In genomic region chr5:31221304-31221945, GRCm38 (mm10) we compare ENCODE assay signal across 9 mouse cellular contexts. TPM values are rescaled to one million over a fixed set of nuclear protein-coding genes. Genes with fewer than 3 reads are reported as not detected.
DNase-seq lines count a peak whose midpoint lies in the region; ATAC-seq and TF ChIP-seq lines count a peak whose summit lies in the region.
"Had no signal": no experiment of that assay in that cellular context is flagged by ENCODE, and none has a peak within 500 bp of the region (broad histone marks: within the 10 kb centered on the region; RNA-seq: fewer than 3 reads in every experiment).

No protein-coding gene starts in this region.

- no peak for TF ChIP-seq EP300 in liver, postnatal 0 days (IDR thresholded peaks at IDR 0.05; ENCODE audit: low read depth)

- TF ChIP-seq CTCF in liver, postnatal 0 days (IDR thresholded peaks at IDR 0.05; ENCODE audit: low read depth), result peak; percentile 68

- H3K4me1 ChIP-seq in embryonic facial prominence, embryonic 14.5 days (ENCODE audit: control insufficient read depth, insufficient read depth, low read length), result no peaks in the 10 kb centered on the region
- peaks cover 4% of the 10 kb centered on the region; the same call in 1 of the 2 replicates for H3K4me1 ChIP-seq in intestine, embryonic 15.5 days (replicated peaks)
- peaks cover 16% of the 10 kb centered on the region for H3K4me1 ChIP-seq in liver, postnatal 0 days (ENCODE audit: insufficient read depth)

- peak overlapping the region; percentile 100 for H3K4me3 ChIP-seq in embryonic facial prominence, embryonic 14.5 days (ENCODE audit: low read depth, low read length)
- H3K4me3 ChIP-seq in intestine, embryonic 15.5 days (replicated peaks), result peak overlapping the region; percentile 94
- H3K4me3 ChIP-seq in liver, postnatal 0 days (ENCODE audit: low read depth, low read length), result peak overlapping the region; percentile 83

- DNase-seq in layer of hippocampus, adult 9-11 months, result peak; percentile 57
- DNase-seq in layer of hippocampus, postnatal 25 days (ENCODE audit: extremely low spot score in 1 of 2, low spot score in 1 of 2), result no peak
- DNase-seq in R1 (ENCODE audit: low read depth, low spot score), result peak; percentile 85
- DNase-seq in embryonic facial prominence, embryonic 14.5 days (ENCODE audit: low spot score), result peak; percentile 83
- DNase-seq in liver, postnatal 0 days, result peak; percentile 55
- peak; percentile 40 for DNase-seq in right cerebral cortex, postnatal 4 days
- DNase-seq in frontal cortex, postnatal 14 days (ENCODE audit: low spot score in 2 of 2), result no peak

- no peak for ATAC-seq in embryonic facial prominence, embryonic 14.5 days (ENCODE audit: low read depth)
- no peak for ATAC-seq in intestine, embryonic 15.5 days
- no peak for ATAC-seq in liver, postnatal 0 days

- H3K9ac ChIP-seq in embryonic facial prominence, embryonic 14.5 days (ENCODE audit: low read depth, low read length), result peak overlapping the region; percentile 87
- H3K9ac ChIP-seq in intestine, embryonic 15.5 days, result peak overlapping the region; percentile 74
- peak overlapping the region; percentile 88 for H3K9ac ChIP-seq in liver, postnatal 0 days (replicated peaks)

- peak overlapping the region; percentile 77 for H3K4me2 ChIP-seq in embryonic facial prominence, embryonic 14.5 days (ENCODE audit: low read depth, low read length)
- H3K4me2 ChIP-seq in intestine, embryonic 15.5 days (replicated peaks), result peak overlapping the region; percentile 79
- peak overlapping the region; percentile 87 for H3K4me2 ChIP-seq in liver, postnatal 0 days (ENCODE audit: low read depth, low read length)

- peak overlapping the region; percentile 92 for H3K27ac ChIP-seq in embryonic facial prominence, embryonic 14.5 days (replicated peaks; ENCODE audit: low read depth, low read length)
- peak overlapping the region; percentile 84 for H3K27ac ChIP-seq in intestine, embryonic 15.5 days
- H3K27ac ChIP-seq in liver, postnatal 0 days (ENCODE audit: low read depth), result peak overlapping the region; percentile 87

- H3K36me3 ChIP-seq in embryonic facial prominence, embryonic 14.5 days (ENCODE audit: control insufficient read depth, insufficient read depth, low read length), result no peaks in the 10 kb centered on the region
- H3K36me3 ChIP-seq in intestine, embryonic 15.5 days, result no peaks in the 10 kb centered on the region
- H3K36me3 ChIP-seq in liver, postnatal 0 days (replicated peaks; ENCODE audit: insufficient read depth, low read length), result no peaks in the 10 kb centered on the region

- H3K9me3 ChIP-seq in embryonic facial prominence, embryonic 14.5 days (ENCODE audit: control insufficient read depth, low read length), result no peaks in the 10 kb centered on the region
- H3K9me3 ChIP-seq in intestine, embryonic 15.5 days, result no peaks in the 10 kb centered on the region
- H3K9me3 ChIP-seq in liver, postnatal 0 days (ENCODE audit: low read length), result no peaks in the 10 kb centered on the region

- WGBS in embryonic facial prominence, embryonic 14.5 days, result 11% methylated on average over 11 of the region's 11 CpGs
- WGBS in intestine, embryonic 15.5 days, result 11% methylated on average over 11 of the region's 11 CpGs
- WGBS in liver, postnatal 0 days (ENCODE audit: insufficient replicate concordance), result 23% methylated on average over 11 of the region's 11 CpGs

- H3K27me3 ChIP-seq in embryonic facial prominence, embryonic 14.5 days (replicated peaks; ENCODE audit: control insufficient read depth, insufficient read depth, low read length), result no peaks in the 10 kb centered on the region
- no peaks in the 10 kb centered on the region for H3K27me3 ChIP-seq in intestine, embryonic 15.5 days (replicated peaks)
- no peaks in the 10 kb centered on the region for H3K27me3 ChIP-seq in liver, postnatal 0 days (ENCODE audit: insufficient read depth, low read length)

RNA-seq across cellular contexts. Expression of gene Ppm1g, which starts 0.9 kb away (rescaled TPM):
- 10 to 100 TPM; 77.0 to 77.2 TPM for total RNA-seq in layer of hippocampus, postnatal 25 days (2021)
- 102 and 107 TPM in 2 replicates for polyA plus RNA-seq in embryonic facial prominence, embryonic 14.5 days (2014; fragmentation: Nextera tagmentation; extraction: Ambion mirVana)
- polyA plus RNA-seq in intestine, embryonic 15.5 days (2015; fragmentation: Nextera tagmentation; extraction: Ambion mirVana), result 124 and 132 TPM in 2 replicates
- 49.4 and 56.9 TPM in 2 replicates for polyA plus RNA-seq in liver, postnatal 0 days (2015; fragmentation: Nextera tagmentation; extraction: Ambion mirVana)

RNA-seq across cellular contexts. Expression of gene Nrbp1, which starts 19.2 kb away (rescaled TPM):
- 10 to 100 TPM; 83.5 to 88.5 TPM for total RNA-seq in layer of hippocampus, postnatal 25 days (2021)
- polyA plus RNA-seq in embryonic facial prominence, embryonic 14.5 days (2014; fragmentation: Nextera tagmentation; extraction: Ambion mirVana), result 157 and 172 TPM in 2 replicates
- polyA plus RNA-seq in intestine, embryonic 15.5 days (2015; fragmentation: Nextera tagmentation; extraction: Ambion mirVana), result 133 and 136 TPM in 2 replicates
- 42.9 and 43.0 TPM in 2 replicates for polyA plus RNA-seq in liver, postnatal 0 days (2015; fragmentation: Nextera tagmentation; extraction: Ambion mirVana)

RNA-seq across cellular contexts. Expression of gene Zfp513, which starts 19.3 kb away (rescaled TPM):
- 10 to 100 TPM; 25.7 to 31.5 TPM for total RNA-seq in layer of hippocampus, postnatal 25 days (2021)
- 5.4 and 5.8 TPM in 2 replicates for polyA plus RNA-seq in embryonic facial prominence, embryonic 14.5 days (2014; fragmentation: Nextera tagmentation; extraction: Ambion mirVana)
- polyA plus RNA-seq in intestine, embryonic 15.5 days (2015; fragmentation: Nextera tagmentation; extraction: Ambion mirVana), result 8.1 and 8.8 TPM in 2 replicates
- polyA plus RNA-seq in liver, postnatal 0 days (2015; fragmentation: Nextera tagmentation; extraction: Ambion mirVana), result 2.9 TPM in 2 replicates

RNA-seq across cellular contexts. Expression of gene Gm9970, which starts 19.6 kb away (rescaled TPM):
- not detected for total RNA-seq in layer of hippocampus, postnatal 25 days (2021)
- polyA plus RNA-seq in embryonic facial prominence, embryonic 14.5 days (2014; fragmentation: Nextera tagmentation; extraction: Ambion mirVana), result 0.68 and 0.83 TPM in 2 replicates
- polyA plus RNA-seq in intestine, embryonic 15.5 days (2015; fragmentation: Nextera tagmentation; extraction: Ambion mirVana), result 0.33 TPM in 1 of 2 replicates, not detected in the other
- polyA plus RNA-seq in liver, postnatal 0 days (2015; fragmentation: Nextera tagmentation; extraction: Ambion mirVana), result 0.28 TPM in 1 of 2 replicates, not detected in the other
- total RNA-seq: heart, adult 18-20 months had no signal

RNA-seq across cellular contexts. Expression of gene Eif2b4, which starts 28.2 kb away (rescaled TPM):
- total RNA-seq in layer of hippocampus, postnatal 25 days (2021), result 10 to 100 TPM; 46.8 to 56.7 TPM
- polyA plus RNA-seq in embryonic facial prominence, embryonic 14.5 days (2014; fragmentation: Nextera tagmentation; extraction: Ambion mirVana), result 55.5 and 58.0 TPM in 2 replicates
- polyA plus RNA-seq in intestine, embryonic 15.5 days (2015; fragmentation: Nextera tagmentation; extraction: Ambion mirVana), result 58.0 and 67.3 TPM in 2 replicates
- 35.5 and 36.8 TPM in 2 replicates for polyA plus RNA-seq in liver, postnatal 0 days (2015; fragmentation: Nextera tagmentation; extraction: Ambion mirVana)

Comparison
In these comparisons a context has a peak if more than half of its experiments do, and no peak if none do; other contexts are left out.
1. DNase-seq: peak in layer of hippocampus, adult 9-11 months (single experiment), R1 (single experiment), embryonic facial prominence, embryonic 14.5 days (single experiment), liver, postnatal 0 days (single experiment) and right cerebral cortex, postnatal 4 days (single experiment); none in layer of hippocampus, postnatal 25 days (0 of 2) and frontal cortex, postnatal 14 days (0 of 2).
2. Peak in every context shown above with its lines, with median percentiles within 50 percentile points of each other: H3K27ac ChIP-seq, H3K4me2 ChIP-seq, H3K4me3 ChIP-seq and H3K9ac ChIP-seq.